Mouse (Mus musculus) A20 (cell line): ENCODE measurements at regions not wholly inside any gene's neighbourhood (a gene's known extent, or its start where the extent isn't known, plus 50 kb on each side); places are given as distances from the start of the nearest gene placed in this dataset.
A peak's percentile ranks its signal among the peaks of the same experiment; 100 is the strongest.

Experiments
- DNase-seq: peaks from one replicate; pipeline ENCODE4 v3.0.0-alpha.2; 2011; ENCODE audit warnings: low read depth, low spot score

DNA sequence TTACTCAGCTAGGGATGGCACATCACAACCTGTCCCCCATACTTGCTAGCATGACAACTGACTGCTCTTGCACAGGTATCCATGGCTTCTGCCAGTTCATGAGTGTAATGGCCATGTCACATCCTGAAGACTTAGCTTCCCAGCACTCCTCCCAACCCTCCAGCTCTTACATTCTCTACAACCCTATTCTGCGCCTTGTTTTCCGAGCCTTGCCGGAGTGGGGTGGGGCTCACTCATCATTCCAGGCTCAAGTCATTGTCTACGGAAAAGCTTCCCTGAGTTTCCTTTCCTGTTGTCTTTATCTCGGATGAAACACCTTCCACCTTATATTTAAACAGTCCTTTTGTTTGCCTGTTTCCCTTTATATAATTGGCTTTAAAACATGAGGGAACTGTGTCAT is 69.6 kb downstream of the Prdm13 start:
- no peak for DNase-seq

DNA sequence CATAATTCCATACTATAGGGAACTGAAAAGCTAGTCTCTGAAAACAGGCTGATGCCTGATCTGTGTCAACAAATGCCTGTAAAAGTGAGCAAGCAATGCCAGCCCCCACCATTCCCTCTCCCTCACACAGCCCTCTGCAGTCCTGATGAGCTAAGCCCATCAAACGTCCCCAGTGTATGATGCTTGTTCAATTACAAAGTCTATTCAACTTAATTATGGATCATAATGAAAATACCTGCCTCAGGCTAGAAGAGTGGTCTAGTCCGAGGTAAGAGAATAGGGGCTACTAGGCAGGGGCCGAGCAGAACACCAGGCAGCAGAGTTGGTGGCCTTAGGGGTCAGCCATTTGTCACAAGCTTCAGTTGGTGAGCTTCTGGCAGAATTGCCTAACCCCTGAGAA is 71.3 kb downstream of the Prdm13 start:
- DNase-seq: no peak

DNA sequence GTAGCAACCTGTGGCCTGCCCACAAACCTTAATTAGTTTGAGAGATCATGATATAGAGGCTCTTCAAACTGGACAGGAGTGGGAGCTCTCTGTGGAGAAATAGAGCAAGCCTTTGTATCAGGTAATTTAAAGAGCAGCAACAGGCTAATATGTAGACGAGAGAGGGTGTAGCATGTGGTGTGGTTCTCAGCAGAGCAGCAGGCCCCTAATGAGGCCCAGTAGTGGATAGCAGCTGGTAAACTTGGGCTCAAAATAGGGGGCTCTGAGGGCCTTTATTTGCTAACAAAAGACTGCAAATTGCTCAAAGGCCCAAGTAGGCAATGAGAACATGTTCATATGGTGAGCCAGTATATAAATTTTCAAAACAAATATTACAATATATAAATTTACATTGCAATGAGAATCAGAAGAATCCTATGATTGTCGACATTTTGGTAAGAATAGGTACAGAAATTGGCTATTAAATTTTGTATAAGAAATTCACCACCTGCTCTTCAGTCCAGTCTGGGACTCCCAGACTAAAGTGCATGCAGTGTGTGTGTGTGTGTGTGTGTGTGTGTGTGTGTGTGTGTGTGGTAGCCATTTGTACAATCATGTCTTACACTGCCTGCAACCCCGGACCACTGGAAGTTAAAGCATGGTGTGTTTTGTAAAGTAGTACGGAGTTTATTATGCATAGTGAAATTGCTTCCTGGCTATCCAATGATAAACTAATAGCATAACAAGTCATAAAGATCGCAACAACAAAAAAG is 74.1 kb downstream of the Prdm13 start:
- no peak for DNase-seq

DNA sequence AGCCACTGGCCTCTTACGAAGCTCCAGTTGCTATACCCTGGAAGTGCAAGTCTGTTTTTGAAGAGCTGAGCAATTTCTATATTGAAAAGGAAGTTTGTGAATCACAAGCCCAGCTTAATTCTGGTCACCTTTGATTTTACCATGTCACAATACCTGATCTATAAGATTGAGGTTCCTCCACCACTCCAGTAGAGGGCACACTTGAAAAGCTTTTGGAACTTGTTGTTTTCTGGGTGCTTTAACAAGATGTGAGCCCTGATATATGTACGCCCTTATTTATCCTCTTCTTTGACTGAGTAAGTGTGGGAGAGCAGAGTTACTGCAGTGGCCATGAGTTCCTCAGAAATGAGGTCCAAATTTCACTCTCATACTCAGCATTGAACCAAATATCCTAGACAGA is 87.7 kb downstream of the Prdm13 start:
- peak; percentile 32 for DNase-seq

DNA sequence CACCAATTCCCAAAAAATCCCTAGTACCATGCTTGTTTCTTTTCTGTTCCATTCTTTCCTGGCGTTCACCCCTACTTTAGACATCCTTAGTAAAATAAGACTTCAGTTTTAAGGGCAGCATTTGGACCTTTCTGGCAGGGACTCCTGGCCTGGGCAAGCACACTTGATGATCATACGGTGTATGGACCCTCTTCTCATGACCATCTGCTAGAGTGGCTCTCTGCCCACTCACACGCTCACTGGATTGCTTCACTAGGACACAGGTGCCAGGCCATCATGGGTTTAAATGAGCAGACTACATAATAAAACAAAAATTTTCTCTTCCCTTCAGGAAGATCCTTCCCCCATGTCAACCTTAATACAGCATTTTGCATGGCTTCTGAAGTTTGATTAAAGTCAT is 138.0 kb downstream of the Prdm13 start:
- DNase-seq: no peak

DNA sequence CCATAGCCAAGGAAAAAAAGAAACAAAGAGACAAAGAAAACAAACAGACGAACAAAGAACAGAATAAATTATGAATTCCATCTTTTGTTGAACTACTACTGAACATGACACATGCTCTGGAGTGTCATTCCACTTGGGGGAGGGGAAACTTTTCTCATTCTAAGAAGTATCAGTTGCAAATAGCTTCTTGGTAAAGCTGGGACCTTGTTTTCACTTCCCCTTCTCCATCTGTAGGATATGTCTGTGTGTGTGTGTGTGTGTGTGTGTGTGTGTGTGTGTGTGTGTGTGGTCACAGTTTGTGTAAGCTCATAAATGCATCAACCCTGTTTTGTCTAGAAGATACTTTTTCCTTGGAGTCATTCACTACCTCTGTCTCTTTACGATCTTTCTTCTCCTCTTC is 146.2 kb downstream of the Prdm13 start:
- DNase-seq: peak; percentile 15

DNA sequence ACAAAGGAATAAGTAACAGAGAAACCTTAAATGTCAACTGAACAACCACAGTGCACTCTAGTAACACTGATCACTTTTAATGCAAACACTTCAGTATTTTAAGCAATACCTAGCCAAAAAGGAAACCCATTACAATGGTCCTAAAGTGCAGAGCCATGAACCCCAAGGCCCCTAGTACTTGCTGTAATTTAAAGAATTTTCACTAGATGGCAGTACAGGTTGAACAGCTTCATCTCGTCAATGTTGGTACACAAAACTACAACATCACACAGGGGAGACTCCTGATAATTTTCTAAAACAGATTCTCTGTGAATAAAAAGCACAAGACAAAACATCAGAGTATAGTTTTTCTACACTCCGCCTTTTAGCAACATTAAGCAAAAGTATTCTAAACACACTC is 149.8 kb downstream of the Prdm13 start:
- DNase-seq: peak; percentile 13

DNA sequence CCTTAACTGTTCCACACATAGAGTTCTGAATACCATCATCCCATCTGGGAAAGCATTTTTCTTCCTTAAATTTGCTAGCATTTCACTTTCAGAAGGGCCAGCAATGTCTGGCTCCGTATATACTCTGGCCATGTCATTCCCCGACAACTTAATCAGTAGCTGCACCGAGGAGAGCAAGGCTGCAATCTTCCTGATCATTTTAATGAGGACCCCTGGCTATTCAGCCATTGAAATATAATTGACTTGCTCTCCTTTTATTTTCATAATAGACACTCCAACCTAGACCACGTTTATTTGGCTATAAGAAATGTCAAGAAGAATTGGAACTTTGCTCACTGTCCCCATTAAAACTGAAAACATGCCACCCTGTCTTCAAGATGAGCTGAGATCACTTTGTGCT is 153.6 kb downstream of the Prdm13 start:
- no peak for DNase-seq
